Mouse (Mus musculus) kidney, embryonic 16.5 days (tissue): Measurements from ENCODE around the gene Cotl1. TPM values are rescaled to one million over a fixed set of nuclear protein-coding genes. Genes with fewer than 3 reads are reported as not detected.
A peak's percentile ranks its signal among the peaks of the same experiment; 100 is the strongest.

Experiments
- ATAC-seq: fragments of 200-750 bp; cut with Nextera tagmentation; 2 replicates; pipeline ENCODE4 v1.8.0; 2017; ENCODE audit warnings: moderate TSS enrichment; ENCODE audit not compliant: low FRiP score, low TSS enrichment
- H3K27ac ChIP-seq: fragments of 300-500 bp; sonication (generic); 2 replicates; pipeline ENCODE4 v1.5.1; 2014; ENCODE audit warnings: low read length
- H3K27me3 ChIP-seq: fragments of 300-500 bp; sonication (generic); 2 replicates; pipeline ENCODE4 v1.6.1; 2014; ENCODE audit warnings: low read length, control low read depth, mixed read lengths; ENCODE audit not compliant: insufficient read depth
- H3K36me3 ChIP-seq: fragments of 300-500 bp; sonication (generic); 2 replicates; pipeline ENCODE4 v1.6.1; 2014; ENCODE audit warnings: low read length, control low read depth, mixed read lengths; ENCODE audit not compliant: insufficient read depth
- H3K4me1 ChIP-seq: fragments of 300-500 bp; sonication (generic); 2 replicates; pipeline ENCODE4 v1.6.1; 2014; ENCODE audit warnings: low read length, control low read depth, mixed read lengths; ENCODE audit not compliant: insufficient read depth
- H3K4me2 ChIP-seq: fragments of 300-500 bp; sonication (generic); replicated peaks from 2 replicates; pipeline ENCODE4 v1.6.1; 2014; ENCODE audit warnings: low read depth, low read length
- H3K4me3 ChIP-seq: fragments of 300-500 bp; sonication (generic); 2 replicates; pipeline ENCODE4 v1.5.1; 2014; ENCODE audit warnings: mild to moderate bottlenecking, low read length
- H3K9ac ChIP-seq: fragments of 300-500 bp; sonication (generic); replicated peaks from 2 replicates; pipeline ENCODE4 v1.6.1; 2014; ENCODE audit warnings: low read length
- H3K9me3 ChIP-seq: fragments of 300-500 bp; sonication (generic); 2 replicates; pipeline ENCODE4 v1.6.1; 2016; ENCODE audit warnings: low read length, control low read depth
- WGBS: fragments of 180-500 bp; shearing (Covaris S2); extraction: QIAGEN DNeasy Blood & Tissue Kit; methylation state at CpG from one replicate; pipeline ENCODE4 v1.1.7; 2014; 5-methylcytosine and 5-hydroxymethylcytosine counted together
- polyA plus RNA-seq: library from polyadenylated mRNA; unstranded; fragments of >200 nt; fragmentation: Nextera tagmentation; extraction: Ambion mirVana; gene quantifications from 2 replicates; pipeline ENCODE4 v1.2.1, GENCODE M21; 2015

Gene Cotl1
- polyA plus RNA-seq, 1 experiment from 2014 or later = 130 TPM

GRCm38 (mm10) chr8:119832101-119832617 lies 8.2 kb downstream of the Cotl1 start:
- H3K27me3 ChIP-seq = no peaks in the 10 kb centered on the region
- H3K27ac ChIP-seq = peak overlapping the region; percentile 87
- H3K4me2 ChIP-seq = peak overlapping the region; percentile 31
- WGBS = 32% methylated on average over 7 of the region's 7 CpGs
- peak; percentile 6; the same call in 1 of the 2 replicates for ATAC-seq
- no peak overlapping the region for H3K4me3 ChIP-seq
- H3K36me3 ChIP-seq = 0 out of 2 replicates have a peak, but pooled peaks cover 4% of the 10 kb centered on the region
- H3K9ac ChIP-seq = peak overlapping the region; percentile 56
- H3K4me1 ChIP-seq = peaks cover 81% of the 10 kb centered on the region
- no peaks in the 10 kb centered on the region for H3K9me3 ChIP-seq

GRCm38 (mm10) chr8:119831336-119831995 lies 8.9 kb downstream of the Cotl1 start:
- Histone ChIP-seq H3K9ac (peak overlapping the region; percentile 56; the same call in 1 of the 2 replicates), H3K27me3 (no peaks in the 10 kb centered on the region), H3K4me2 (peak overlapping the region; percentile 31), H3K36me3 (no peaks in the 10 kb centered on the region), H3K27ac (peak overlapping the region; percentile 87), H3K4me3 (no peak overlapping the region), H3K9me3 (no peaks in the 10 kb centered on the region), H3K4me1 (peaks cover 83% of the 10 kb centered on the region)
- ATAC-seq = peak; percentile 76
- 13% methylated on average over 20 of the region's 20 CpGs for WGBS

GRCm38 (mm10) chr8:119830589-119830988 lies 9.8 kb downstream of the Cotl1 start:
- Histone ChIP-seq H3K36me3 (no peaks in the 10 kb centered on the region), H3K9ac (no peak overlapping the region), H3K27me3 (no peaks in the 10 kb centered on the region), H3K4me2 (no peak overlapping the region), H3K27ac (0 out of 2 replicates have a peak overlapping the region, but pooled peaks have one; percentile 87), H3K4me1 (peaks cover 85% of the 10 kb centered on the region), H3K4me3 (no peak overlapping the region), H3K9me3 (no peaks in the 10 kb centered on the region)
- no peak for ATAC-seq
- 62% methylated on average over 7 of the region's 7 CpGs for WGBS

GRCm38 (mm10) chr8:119829870-119830580 lies 10.3 kb downstream of the Cotl1 start:
- Histone ChIP-seq H3K4me2 (no peak overlapping the region), H3K9ac (no peak overlapping the region), H3K27me3 (no peaks in the 10 kb centered on the region), H3K9me3 (no peaks in the 10 kb centered on the region), H3K4me1 (peaks cover 89% of the 10 kb centered on the region), H3K27ac (no peak overlapping the region), H3K36me3 (no peaks in the 10 kb centered on the region), H3K4me3 (no peak overlapping the region)
- no peak for ATAC-seq
- WGBS = 44% methylated on average over 16 of the region's 16 CpGs

GRCm38 (mm10) chr8:119829420-119829819 lies 10.9 kb downstream of the Cotl1 start:
- H3K9me3 ChIP-seq = no peaks in the 10 kb centered on the region
- ATAC-seq = no peak
- WGBS = 52% methylated on average over 13 of the region's 13 CpGs
- H3K27me3 ChIP-seq = no peaks in the 10 kb centered on the region
- H3K4me1 ChIP-seq = peaks cover 93% of the 10 kb centered on the region
- no peak overlapping the region for H3K9ac ChIP-seq
- H3K4me2 ChIP-seq = no peak overlapping the region
- no peak overlapping the region for H3K27ac ChIP-seq
- H3K4me3 ChIP-seq = no peak overlapping the region
- no peaks in the 10 kb centered on the region for H3K36me3 ChIP-seq

- 53% methylated on average over 10 of the region's 10 CpGs for WGBS
- H3K4me3 ChIP-seq = no peak overlapping the region
- no peak overlapping the region for H3K9ac ChIP-seq
- H3K27ac ChIP-seq = no peak overlapping the region
- no peaks in the 10 kb centered on the region for H3K27me3 ChIP-seq
- no peak overlapping the region for H3K4me2 ChIP-seq
- H3K36me3 ChIP-seq = no peaks in the 10 kb centered on the region
- ATAC-seq = no peak
- peaks cover 96% of the 10 kb centered on the region for H3K4me1 ChIP-seq
- no peaks in the 10 kb centered on the region for H3K9me3 ChIP-seq
Measured at GRCm38 (mm10) chr8:119829015-119829414, 11.3 kb downstream of the Cotl1 start.

- peaks cover 86% of the 10 kb centered on the region for H3K4me1 ChIP-seq
- H3K27ac ChIP-seq = peak overlapping the region; percentile 59
- no peak overlapping the region for H3K4me2 ChIP-seq
- no peak for ATAC-seq
- 0 out of 2 replicates have a peak overlapping the region, but pooled peaks have one; percentile 14 for H3K9ac ChIP-seq
- H3K4me3 ChIP-seq = no peak overlapping the region
- no peaks in the 10 kb centered on the region for H3K27me3 ChIP-seq
- H3K9me3 ChIP-seq = no peaks in the 10 kb centered on the region
- WGBS = 35% methylated on average over 4 of the region's 4 CpGs
- no peaks in the 10 kb centered on the region for H3K36me3 ChIP-seq
Measured at GRCm38 (mm10) chr8:119827721-119828153, 12.6 kb downstream of the Cotl1 start.

- Histone ChIP-seq H3K4me1 (peaks cover 78% of the 10 kb centered on the region), H3K4me2 (no peak overlapping the region), H3K4me3 (no peak overlapping the region), H3K36me3 (0 out of 2 replicates have a peak, but pooled peaks cover 3% of the 10 kb centered on the region), H3K27me3 (no peaks in the 10 kb centered on the region), H3K9me3 (no peaks in the 10 kb centered on the region), H3K27ac (peak overlapping the region; percentile 59; the same call in 1 of the 2 replicates), H3K9ac (no peak overlapping the region)
- no peak for ATAC-seq
- 59% methylated on average over 5 of the region's 5 CpGs for WGBS
Measured at GRCm38 (mm10) chr8:119826982-119827381, 13.4 kb downstream of the Cotl1 start.

GRCm38 (mm10) chr8:119825950-119826730 lies 14.2 kb downstream of the Cotl1 start:
- H3K9ac ChIP-seq = no peak overlapping the region
- H3K4me2 ChIP-seq = no peak overlapping the region
- H3K4me1 ChIP-seq = peaks cover 70% of the 10 kb centered on the region
- 80% methylated on average over 19 of the region's 19 CpGs for WGBS
- no peaks in the 10 kb centered on the region for H3K27me3 ChIP-seq
- H3K4me3 ChIP-seq = no peak overlapping the region
- no peaks in the 10 kb centered on the region for H3K9me3 ChIP-seq
- no peak overlapping the region for H3K27ac ChIP-seq
- ATAC-seq = no peak
- H3K36me3 ChIP-seq = peaks cover 10% of the 10 kb centered on the region
